Mouse (Mus musculus) limb, embryonic 14.5 days (tissue): ENCODE results near the gene Fam167b. TPM values are rescaled to one million over a fixed set of nuclear protein-coding genes. Genes with fewer than 3 reads are reported as not detected.

ENCODE experiments used
- ATAC-seq: fragments of 200-750 bp; cut with Nextera tagmentation; 2 replicates; pipeline ENCODE4 v1.8.0; 2017; ENCODE audit warnings: low read depth, moderate number of reproducible peaks, moderate TSS enrichment; ENCODE audit not compliant: low FRiP score
- DNase-seq: peaks from one replicate; pipeline ENCODE4 v3.0.0-alpha.2; 2015; ENCODE audit warnings: low spot score
- H3K27ac ChIP-seq: fragments of 300-500 bp; sonication (generic); replicated peaks from 2 replicates; pipeline ENCODE4 v1.5.1; 2014; ENCODE audit warnings: low read depth, mild to moderate bottlenecking, low read length, moderate library complexity, mixed read lengths
- H3K27me3 ChIP-seq: fragments of 300-500 bp; sonication (generic); 2 replicates; pipeline ENCODE4 v1.6.1; 2014; ENCODE audit warnings: low read length, mixed read lengths; ENCODE audit not compliant: control insufficient read depth, insufficient read depth
- H3K36me3 ChIP-seq: fragments of 300-500 bp; sonication (generic); 2 replicates; pipeline ENCODE4 v1.6.1; 2014; ENCODE audit warnings: mild to moderate bottlenecking, low read length, moderate library complexity, mixed read lengths; ENCODE audit not compliant: control insufficient read depth, insufficient read depth
- H3K4me1 ChIP-seq: fragments of 300-500 bp; sonication (generic); 2 replicates; pipeline ENCODE4 v1.6.1; 2014; ENCODE audit warnings: antibody characterized with exemption, low read length, mixed read lengths; ENCODE audit not compliant: control insufficient read depth, insufficient read depth
- H3K4me2 ChIP-seq: fragments of 300-500 bp; sonication (generic); replicated peaks from 2 replicates; pipeline ENCODE4 v1.6.1; 2014; ENCODE audit warnings: low read depth, mild to moderate bottlenecking, low read length, moderate library complexity; ENCODE audit not compliant: severe bottlenecking
- H3K4me3 ChIP-seq: fragments of 300-500 bp; sonication (generic); replicated peaks from 2 replicates; pipeline ENCODE4 v1.5.1; 2014; ENCODE audit warnings: low read length
- H3K9ac ChIP-seq: fragments of 300-500 bp; sonication (generic); 2 replicates; pipeline ENCODE4 v1.6.1; 2014; ENCODE audit warnings: mild to moderate bottlenecking, low read depth, low read length, moderate library complexity; ENCODE audit not compliant: severe bottlenecking
- H3K9me3 ChIP-seq: fragments of 300-500 bp; sonication (generic); 2 replicates; pipeline ENCODE4 v1.6.1; 2016; ENCODE audit warnings: low read length; ENCODE audit not compliant: control insufficient read depth
- POLR2A ChIP-seq: fragments of 200-500 bp; IDR thresholded peaks from 2 replicates; pipeline ENCODE4 v1.8.0; 2012; ENCODE audit warnings: inconsistent platforms, mild to moderate bottlenecking, moderate library complexity, borderline replicate concordance; ENCODE audit not compliant: insufficient read depth, insufficient read length; ENCODE audit errors: extremely low read depth
- WGBS: fragments of 180-500 bp; shearing (Covaris S2); extraction: QIAGEN DNeasy Blood & Tissue Kit; methylation state at CpG from one replicate; pipeline ENCODE4 v1.1.7; 2014; 5-methylcytosine and 5-hydroxymethylcytosine counted together
- polyA plus RNA-seq, 2 experiments: library from polyadenylated mRNA; depleted of rRNA in 1 of 2; stranded (reverse) in 1 of 2; unstranded in 1 of 2; fragments of >200 nt; fragmentation: Nextera tagmentation in 1 of 2; extraction: Ambion mirVana in 1 of 2; gene quantifications; 2 replicates each; pipeline versions ENCODE4 v1.2.1 to v1.2.3; 2012 to 2014

Fam167b gene
- polyA plus RNA-seq, 2 experiments: 5.3 to 7.3 TPM

DNA sequence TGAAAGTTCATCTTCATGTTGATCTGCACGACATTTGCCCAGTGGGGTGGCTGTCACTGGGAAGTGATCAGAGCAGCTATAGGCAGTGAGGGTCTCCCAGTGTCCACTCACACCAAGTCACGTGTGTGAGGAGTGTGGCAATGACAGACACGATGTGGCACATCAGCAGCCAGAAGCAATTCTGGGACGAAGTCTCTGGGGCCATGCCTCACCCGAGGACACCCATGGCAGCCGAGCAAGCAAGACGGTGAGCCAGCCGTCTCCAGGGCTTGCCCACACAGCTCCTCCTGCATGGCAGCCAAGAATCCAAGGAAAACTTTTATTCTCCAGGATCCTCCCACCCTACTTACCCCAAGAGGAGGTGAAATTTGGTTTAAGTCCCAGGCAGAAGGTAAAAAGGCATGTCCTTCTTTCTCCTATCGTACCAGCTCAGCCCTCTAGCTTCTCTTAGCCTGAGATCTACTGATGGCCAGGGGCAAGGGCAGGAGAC, 37.5 kb upstream of the Fam167b start:
- no peak overlapping the region for H3K4me3 ChIP-seq
- H3K9me3 ChIP-seq: no peaks in the 10 kb centered on the region
- H3K27me3 ChIP-seq: no peaks in the 10 kb centered on the region
- no peak overlapping the region for H3K4me2 ChIP-seq
- H3K4me1 ChIP-seq: peaks cover 6% of the 10 kb centered on the region
- H3K36me3 ChIP-seq: peaks cover 8% of the 10 kb centered on the region
- H3K27ac ChIP-seq: no peak overlapping the region
- H3K9ac ChIP-seq: no peak overlapping the region
- TF ChIP-seq POLR2A: no peak
- no peak for ATAC-seq
- WGBS: 89% methylated on average over 9 of the region's 9 CpGs
- DNase-seq: no peak

DNA sequence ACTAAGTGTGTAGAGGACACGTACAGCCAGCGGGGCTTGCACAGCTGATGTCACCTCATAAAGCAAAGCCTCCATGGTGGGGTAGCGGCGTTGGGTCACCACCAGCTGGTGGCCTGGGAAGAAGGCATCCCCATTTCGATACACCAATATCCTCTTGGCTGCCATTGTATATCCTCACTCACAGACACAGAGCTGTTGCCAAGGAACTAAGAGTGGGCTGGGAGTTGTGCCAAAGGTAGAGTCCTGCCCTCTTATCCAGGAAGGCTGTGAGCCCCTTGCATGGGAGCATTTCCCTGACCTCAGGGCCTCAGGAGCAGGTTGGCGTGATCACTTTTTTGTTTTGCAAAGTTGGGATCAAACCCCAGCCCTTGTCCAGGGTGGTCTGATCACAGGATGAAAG, 35.7 kb upstream of the Fam167b start, which contains the start of gene Dcdc2b:
TSS of gene Dcdc2b (minus strand) at position 165 of the 400 bp plus-strand sequence.
- ATAC-seq: no peak
- Histone ChIP-seq H3K27ac (no peak within 1 kb of the TSS), H3K27me3 (no peaks in the 10 kb centered on the region), H3K4me3 (no peak within 1 kb of the TSS), H3K4me2 (no peak within 1 kb of the TSS), H3K9me3 (no peaks in the 10 kb centered on the region), H3K4me1 (peaks cover 6% of the 10 kb centered on the region), H3K36me3 (peaks cover 12% of the 10 kb centered on the region), H3K9ac (no peak within 1 kb of the TSS)
- WGBS: 74% methylated on average over 6 of the region's 6 CpGs
- no peak for DNase-seq
- no peak for TF ChIP-seq POLR2A

DNA sequence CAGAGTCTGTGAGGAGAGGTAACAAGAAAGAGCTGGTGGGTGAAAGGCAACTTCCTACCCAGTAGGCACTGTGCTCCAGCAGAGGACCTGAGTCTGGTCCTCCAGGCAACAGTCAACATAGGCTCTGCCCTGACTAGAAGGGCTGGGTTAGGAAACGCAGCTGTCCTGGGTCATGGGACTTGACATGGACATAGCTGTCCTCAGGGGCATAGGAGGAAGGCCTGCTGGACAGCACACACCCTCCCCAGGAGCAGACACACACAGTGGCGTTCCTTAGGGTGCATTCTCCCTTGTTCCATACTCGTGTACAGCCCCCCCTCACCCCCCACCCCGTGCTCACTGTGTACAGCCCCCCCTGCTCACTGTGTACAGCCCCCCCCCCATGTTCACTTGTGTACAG, 32.1 kb upstream of the Fam167b start:
- Histone ChIP-seq H3K36me3 (peaks cover 29% of the 10 kb centered on the region), H3K27me3 (no peaks in the 10 kb centered on the region), H3K4me3 (no peak overlapping the region), H3K27ac (no peak overlapping the region), H3K4me2 (no peak overlapping the region), H3K9ac (no peak overlapping the region), H3K9me3 (no peaks in the 10 kb centered on the region), H3K4me1 (no peaks in the 10 kb centered on the region)
- no peak for TF ChIP-seq POLR2A
- no peak for ATAC-seq
- no peak for DNase-seq
- 66% methylated on average over 4 of the region's 4 CpGs for WGBS

DNA sequence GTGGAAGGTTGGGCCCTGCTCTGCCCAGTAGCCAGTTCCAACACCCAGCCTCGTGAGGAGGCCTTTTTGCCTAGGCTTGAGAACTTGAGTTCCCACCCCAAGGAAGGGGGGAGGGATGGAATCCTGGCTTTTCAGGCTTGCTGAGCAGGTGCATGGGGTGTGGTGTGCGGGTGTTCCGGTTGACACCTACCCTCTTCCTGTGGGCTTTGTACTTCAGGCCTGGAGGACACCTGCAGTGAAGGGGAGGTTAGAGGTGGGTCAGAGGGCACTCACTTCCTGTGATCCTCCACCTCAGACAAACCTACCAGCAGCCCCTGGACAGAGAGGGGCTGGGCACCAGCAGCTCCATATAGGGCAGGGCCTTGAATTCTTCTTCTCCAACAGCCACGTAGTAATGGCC, 31.7 kb upstream of the Fam167b start:
- H3K9me3 ChIP-seq: no peaks in the 10 kb centered on the region
- no peaks in the 10 kb centered on the region for H3K27me3 ChIP-seq
- no peak overlapping the region for H3K9ac ChIP-seq
- ATAC-seq (no peak), DNase-seq (no peak)
- TF ChIP-seq POLR2A: no peak
- H3K4me3 ChIP-seq: no peak overlapping the region
- H3K4me1 ChIP-seq: no peaks in the 10 kb centered on the region
- H3K36me3 ChIP-seq: peaks cover 33% of the 10 kb centered on the region
- 70% methylated on average over 4 of the region's 4 CpGs for WGBS
- no peak overlapping the region for H3K4me2 ChIP-seq
- no peak overlapping the region for H3K27ac ChIP-seq

DNA sequence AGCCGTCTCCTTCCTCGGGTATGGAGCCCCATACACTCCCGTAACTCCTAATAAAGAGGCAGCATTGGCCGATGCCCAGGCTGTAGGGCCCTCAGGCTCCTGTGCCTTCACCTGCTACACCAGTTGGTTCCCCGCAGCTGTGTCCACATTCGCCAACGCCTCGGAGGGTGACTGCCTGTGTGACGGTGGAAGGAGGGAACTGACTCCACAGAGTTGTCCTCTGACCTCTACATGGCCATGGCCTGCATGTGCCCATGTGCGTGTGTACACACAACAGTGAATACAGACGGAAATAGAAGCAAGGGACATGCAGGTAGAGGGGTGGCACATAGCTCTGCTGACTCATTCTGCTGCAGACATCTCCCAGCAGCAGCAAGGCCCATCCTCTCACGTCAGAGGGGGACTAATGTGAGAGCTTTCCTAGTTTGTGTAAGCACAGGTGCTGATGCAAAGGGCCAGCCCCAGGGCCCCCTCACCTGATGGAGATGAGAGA, 30.8 kb upstream of the Fam167b start:
- TF ChIP-seq POLR2A: no peak
- no peak for ATAC-seq
- Histone ChIP-seq H3K27me3 (no peaks in the 10 kb centered on the region), H3K4me3 (no peak overlapping the region), H3K9ac (no peak overlapping the region), H3K27ac (no peak overlapping the region), H3K4me1 (no peaks in the 10 kb centered on the region), H3K9me3 (no peaks in the 10 kb centered on the region), H3K36me3 (peaks cover 39% of the 10 kb centered on the region), H3K4me2 (no peak overlapping the region)
- 81% methylated on average over 12 of the region's 12 CpGs for WGBS
- no peak for DNase-seq
